Mouse (Mus musculus) erythroblast, embryonic 14.5 days (primary cell): ENCODE data around the gene Ccdc173. TPM values are rescaled to one million over a fixed set of nuclear protein-coding genes. Genes with fewer than 3 reads are reported as not detected.

ENCODE experiments used
- H3K27me3 ChIP-seq: 2 replicates; pipeline ENCODE4 v1.6.1; 2012; ENCODE audit warnings: inconsistent platforms; ENCODE audit not compliant: control insufficient read depth
- H3K36me3 ChIP-seq: 2 replicates; pipeline ENCODE4 v1.6.1; 2012; ENCODE audit warnings: mild to moderate bottlenecking, inconsistent platforms; ENCODE audit not compliant: control insufficient read depth
- H3K4me1 ChIP-seq: 2 replicates; pipeline ENCODE4 v1.6.1; 2012; ENCODE audit warnings: inconsistent platforms; ENCODE audit not compliant: control insufficient read depth
- H3K4me3 ChIP-seq: replicated peaks from 2 replicates; pipeline ENCODE3; 2012; ENCODE audit warnings: moderate library complexity, mild to moderate bottlenecking, inconsistent platforms
- H3K9me3 ChIP-seq: 2 replicates; pipeline ENCODE4 v1.6.1; 2012; ENCODE audit warnings: low read length, inconsistent platforms, mixed read lengths; ENCODE audit not compliant: control insufficient read depth
- GATA1 ChIP-seq: IDR thresholded peaks from 2 replicates; pipeline ENCODE4 v1.6.1; 2012; ENCODE audit warnings: low read length, inconsistent platforms, mixed read lengths
- TAL1 ChIP-seq: IDR thresholded peaks from 3 replicates; pipeline ENCODE4 v1.6.1; 2012; ENCODE audit warnings: low read length, inconsistent platforms, mixed read lengths
- polyA plus RNA-seq: library from polyadenylated mRNA; stranded (reverse); fragments of >175 nt; gene quantifications from 2 replicates; pipeline ENCODE4 v1.2.3, GENCODE M21; 2012

The Ccdc173 gene
- polyA plus RNA-seq, 1 experiment: not detected

DNA sequence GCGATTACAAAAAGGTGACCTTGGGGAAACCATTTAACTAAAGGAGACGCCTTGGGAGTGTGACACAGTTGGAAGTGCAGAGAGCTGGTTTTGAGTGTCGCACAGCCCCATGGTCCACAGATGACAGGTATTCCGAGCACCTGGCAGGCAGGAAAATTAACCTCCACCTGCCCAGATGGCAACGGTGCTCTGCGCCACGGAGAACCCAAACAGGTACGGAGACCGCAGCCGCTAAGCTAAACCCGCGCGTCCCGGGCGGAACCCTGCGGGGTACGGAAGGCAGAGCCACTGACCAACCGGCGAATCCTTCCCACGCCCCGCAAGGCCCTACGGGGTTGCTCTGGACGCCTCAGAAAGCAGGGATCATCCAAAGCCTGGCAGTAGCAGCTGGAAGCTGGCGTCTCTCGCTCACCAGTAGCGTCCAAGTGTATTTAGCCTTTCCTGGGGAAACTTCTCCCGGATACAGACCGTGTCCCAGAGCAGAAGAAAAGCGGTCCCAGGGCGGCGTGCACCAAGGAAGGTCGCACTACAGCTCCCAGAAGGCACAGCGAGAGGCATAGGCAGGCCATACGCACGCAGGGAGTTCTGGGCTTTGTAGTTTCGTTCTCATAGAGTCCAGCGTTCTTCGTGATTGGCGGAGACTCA lies 76.3 kb downstream of the Ccdc173 start, which contains the start of gene Fastkd1:
Fastkd1 (minus strand) TSS at position 536 of the 645 bp plus-strand sequence.
- H3K27me3 ChIP-seq: peaks cover 5% of the 10 kb centered on the region
- peak within 1 kb of the TSS; percentile 88 for H3K4me3 ChIP-seq
- no peaks in the 10 kb centered on the region for H3K36me3 ChIP-seq
- TF ChIP-seq GATA1 (no peak), TAL1 (no peak)
- H3K4me1 ChIP-seq: peaks cover 17% of the 10 kb centered on the region
- H3K9me3 ChIP-seq: no peaks in the 10 kb centered on the region

- peaks cover 1% of the 10 kb centered on the region; the same call in 1 of the 2 replicates for H3K36me3 ChIP-seq
- H3K27me3 ChIP-seq: peaks cover 5% of the 10 kb centered on the region
- H3K4me1 ChIP-seq: peaks cover 17% of the 10 kb centered on the region
- TF ChIP-seq GATA1 (no peak), TAL1 (no peak)
- no peak overlapping the region for H3K4me3 ChIP-seq
- H3K9me3 ChIP-seq: no peaks in the 10 kb centered on the region
Measured at GRCm38 (mm10) chr2:69712171-69712570, 77.2 kb downstream of the Ccdc173 start.

Other genes with a start within 250 kb of the Ccdc173 start
- not detected in 2 replicates for gene Lrp2, start 203.5 kb downstream of the Ccdc173 start, polyA plus RNA-seq
- gene Bbs5, start 142.4 kb downstream of the Ccdc173 start, polyA plus RNA-seq: not detected in 2 replicates
- gene Klhl41, start 119.5 kb downstream of the Ccdc173 start, polyA plus RNA-seq: not detected in 2 replicates
- gene Fastkd1, start 76.1 kb downstream of the Ccdc173 start, polyA plus RNA-seq: 0.01 TPM in 1 of 2 replicates, not detected in the other
- 1.9 and 2.5 TPM in 2 replicates for gene Ppig, start 67.0 kb downstream of the Ccdc173 start, polyA plus RNA-seq
- gene Phospho2, start within 50 bp of the Ccdc173 start, polyA plus RNA-seq: 0.64 and 0.77 TPM in 2 replicates
- gene Klhl23, start 32.4 kb upstream of the Ccdc173 start, polyA plus RNA-seq: 0.05 and 0.09 TPM in 2 replicates
- gene Ssb, start 72.0 kb upstream of the Ccdc173 start, polyA plus RNA-seq: 1.2 and 1.5 TPM in 2 replicates
- 11.6 and 13.1 TPM in 2 replicates for gene Mettl5, start 96.0 kb upstream of the Ccdc173 start, polyA plus RNA-seq
- 0.38 and 0.43 TPM in 2 replicates for gene Ubr3, start 107.7 kb upstream of the Ccdc173 start, polyA plus RNA-seq
- gene Myo3b, start 249.6 kb upstream of the Ccdc173 start, polyA plus RNA-seq: under 0.01 TPM in 1 of 2 replicates, not detected in the other